Mouse (Mus musculus) lung, embryonic 16.5 days (tissue): ENCODE results near the gene Fhl3. TPM values are rescaled to one million over a fixed set of nuclear protein-coding genes. Genes with fewer than 3 reads are reported as not detected.

Experiments used
- ATAC-seq: fragments of 200-750 bp; cut with Nextera tagmentation; 2 replicates; pipeline ENCODE4 v1.8.0; 2017; ENCODE audit warnings: low read depth, mild to moderate bottlenecking, moderate library complexity
- H3K27ac ChIP-seq: fragments of 300-500 bp; sonication (generic); 2 replicates; pipeline ENCODE4 v1.5.1; 2014; ENCODE audit warnings: mild to moderate bottlenecking, control low read depth, low read length
- H3K27me3 ChIP-seq: fragments of 300-500 bp; sonication (generic); 2 replicates; pipeline ENCODE4 v1.6.1; 2014; ENCODE audit warnings: low read depth, low read length, mixed read lengths; ENCODE audit not compliant: control insufficient read depth, insufficient read depth
- H3K36me3 ChIP-seq: fragments of 300-500 bp; sonication (generic); 2 replicates; pipeline ENCODE4 v1.6.1; 2014; ENCODE audit warnings: low read length; ENCODE audit not compliant: control insufficient read depth, insufficient read depth
- H3K4me1 ChIP-seq: fragments of 300-500 bp; sonication (generic); replicated peaks from 2 replicates; pipeline ENCODE4 v1.6.1; 2014; ENCODE audit warnings: low read length, mixed read lengths; ENCODE audit not compliant: control insufficient read depth, insufficient read depth
- H3K4me2 ChIP-seq: fragments of 300-500 bp; sonication (generic); 2 replicates; pipeline ENCODE4 v1.6.1; 2014; ENCODE audit warnings: low read depth, low read length, control low read depth
- H3K4me3 ChIP-seq: fragments of 300-500 bp; sonication (generic); 2 replicates; pipeline ENCODE4 v1.5.1; 2014; ENCODE audit warnings: mild to moderate bottlenecking, low read length, control low read depth
- H3K9ac ChIP-seq: fragments of 300-500 bp; sonication (generic); 2 replicates; pipeline ENCODE4 v1.6.1; 2014; ENCODE audit warnings: low read length, control low read depth
- H3K9me3 ChIP-seq: fragments of 300-500 bp; sonication (generic); 2 replicates; pipeline ENCODE4 v1.6.1; 2016; ENCODE audit warnings: low read length; ENCODE audit not compliant: control insufficient read depth
- WGBS: fragments of 180-500 bp; shearing (Covaris S2); extraction: QIAGEN DNeasy Blood & Tissue Kit; methylation state at CpG from one replicate; pipeline ENCODE4 v1.1.7; 2014; 5-methylcytosine and 5-hydroxymethylcytosine counted together
- polyA plus RNA-seq: library from polyadenylated mRNA; unstranded; fragments of >200 nt; fragmentation: Nextera tagmentation; extraction: Ambion mirVana; gene quantifications from 2 replicates; pipeline ENCODE4 v1.2.1, GENCODE M21; 2015

Fhl3 gene
- polyA plus RNA-seq, 1 experiment from 2014 or later, result 8.0 TPM

DNA sequence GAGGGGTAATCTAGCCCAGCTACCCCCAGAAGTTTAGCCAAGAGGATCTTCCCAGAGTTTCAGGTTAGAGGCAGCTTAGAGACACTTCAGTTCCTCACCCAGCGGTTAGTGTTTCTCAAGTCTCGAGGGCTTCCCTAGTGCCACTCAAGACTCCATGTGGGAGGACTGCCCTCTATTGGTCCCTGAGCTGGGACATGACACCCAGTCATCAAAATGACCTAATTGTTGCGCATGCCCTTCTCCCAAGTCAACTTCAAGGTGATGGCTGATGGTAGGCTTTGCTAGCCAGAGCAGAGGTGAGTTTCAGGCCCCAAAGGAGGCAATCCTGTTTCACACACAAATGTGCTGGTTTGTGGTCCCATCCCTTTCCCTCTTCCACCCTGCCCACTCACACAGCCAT lies 37.5 kb upstream of the Fhl3 start:
- 38% methylated on average over 3 of the region's 3 CpGs for WGBS
- Histone ChIP-seq H3K4me2 (no peak overlapping the region), H3K4me3 (no peak overlapping the region), H3K36me3 (no peaks in the 10 kb centered on the region), H3K4me1 (peaks cover 7% of the 10 kb centered on the region), H3K27ac (no peak overlapping the region), H3K9ac (no peak overlapping the region), H3K27me3 (peaks cover 68% of the 10 kb centered on the region), H3K9me3 (no peaks in the 10 kb centered on the region)
- no peak for ATAC-seq

DNA sequence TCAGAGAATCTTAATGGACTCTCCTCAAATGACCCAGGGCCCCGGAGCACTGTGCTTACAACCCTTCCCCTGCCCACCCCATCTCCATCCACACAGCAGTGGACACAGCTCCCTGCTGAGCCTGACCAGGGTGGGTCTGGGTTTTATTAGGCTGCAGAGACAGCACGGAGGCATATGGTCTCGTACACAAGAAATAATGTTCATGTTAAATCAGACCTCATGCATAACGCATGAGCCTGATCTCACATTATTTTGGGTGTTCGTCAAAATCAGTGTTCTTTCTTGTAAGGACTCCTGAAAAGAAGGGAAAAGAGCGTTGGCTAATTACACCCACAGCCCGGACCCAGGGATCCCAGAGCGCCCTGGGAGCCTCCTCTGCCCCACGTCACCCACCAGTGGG lies 36.3 kb upstream of the Fhl3 start:
- Histone ChIP-seq H3K9ac (no peak overlapping the region), H3K4me2 (no peak overlapping the region), H3K27me3 (peaks cover 60% of the 10 kb centered on the region), H3K9me3 (no peaks in the 10 kb centered on the region), H3K27ac (no peak overlapping the region), H3K36me3 (no peaks in the 10 kb centered on the region), H3K4me3 (no peak overlapping the region), H3K4me1 (peaks cover 4% of the 10 kb centered on the region)
- 74% methylated on average over 9 of the region's 9 CpGs for WGBS
- ATAC-seq, result no peak

DNA sequence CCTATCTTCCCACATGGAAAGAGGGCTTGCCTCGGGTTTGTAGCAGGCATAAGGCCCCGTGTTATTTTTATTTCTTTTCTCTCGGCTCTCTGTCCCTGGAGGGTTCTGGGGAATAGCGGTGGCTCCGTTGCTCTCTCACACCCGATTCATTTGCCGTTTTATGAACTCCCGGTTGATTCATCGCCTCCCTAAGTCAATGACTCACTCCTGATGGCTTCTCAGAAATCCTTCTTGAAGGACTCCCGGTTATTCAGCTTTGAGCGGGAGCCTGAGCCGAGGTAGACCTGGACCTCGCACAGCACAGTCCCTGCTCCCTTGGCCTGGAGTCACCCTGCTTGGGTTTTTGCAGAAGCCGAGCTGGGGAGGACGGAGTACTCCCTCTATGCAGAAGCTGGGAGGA lies 35.9 kb upstream of the Fhl3 start:
- no peak overlapping the region for H3K9ac ChIP-seq
- ATAC-seq, result no peak
- no peaks in the 10 kb centered on the region; the same call in 1 of the 2 replicates for H3K4me1 ChIP-seq
- H3K9me3 ChIP-seq, result no peaks in the 10 kb centered on the region
- no peak overlapping the region for H3K4me2 ChIP-seq
- no peak overlapping the region for H3K4me3 ChIP-seq
- no peak overlapping the region for H3K27ac ChIP-seq
- H3K27me3 ChIP-seq, result peaks cover 56% of the 10 kb centered on the region
- no peaks in the 10 kb centered on the region for H3K36me3 ChIP-seq
- WGBS, result 65% methylated on average over 15 of the region's 15 CpGs

DNA sequence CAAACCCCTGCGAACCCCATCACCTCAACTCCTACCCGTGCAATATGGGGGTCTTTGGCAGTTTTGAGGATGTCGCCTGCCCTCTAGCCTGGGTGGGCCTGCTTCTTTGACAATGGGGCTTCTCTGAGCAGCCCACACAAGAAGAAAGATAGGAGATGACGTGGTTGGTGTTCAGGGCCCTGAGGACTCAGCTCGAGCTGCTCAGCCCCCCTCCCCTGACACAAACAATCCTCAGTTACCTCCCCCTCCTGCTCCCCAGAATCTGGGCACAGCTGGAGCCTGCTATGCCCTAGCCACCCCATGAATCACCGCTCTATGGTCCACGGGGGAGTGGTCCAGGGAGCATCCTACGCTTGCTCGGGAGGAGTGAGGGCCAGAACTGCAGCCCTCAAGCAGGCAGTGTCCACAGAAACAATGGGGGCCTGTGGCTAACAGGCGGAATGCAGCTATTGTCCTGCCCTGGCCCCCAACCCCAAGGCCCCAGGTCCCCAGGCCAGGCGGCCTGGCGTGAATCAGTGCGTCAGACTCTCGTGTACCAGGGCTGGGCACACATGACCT lies 32.9 kb upstream of the Fhl3 start:
- Histone ChIP-seq H3K27ac (no peak overlapping the region), H3K9me3 (no peaks in the 10 kb centered on the region), H3K4me3 (no peak overlapping the region), H3K27me3 (peaks cover 38% of the 10 kb centered on the region), H3K36me3 (no peaks in the 10 kb centered on the region), H3K4me2 (no peak overlapping the region), H3K9ac (no peak overlapping the region), H3K4me1 (peaks cover 3% of the 10 kb centered on the region; the same call in 1 of the 2 replicates)
- no peak for ATAC-seq
- 44% methylated on average over 14 of the region's 14 CpGs for WGBS

GRCm38 (mm10) chr4:124668078-124668477 lies 32.4 kb upstream of the Fhl3 start:
- H3K27ac ChIP-seq, result no peak overlapping the region
- H3K4me1 ChIP-seq, result peaks cover 3% of the 10 kb centered on the region; the same call in 1 of the 2 replicates
- WGBS, result 25% methylated on average over 8 of the region's 8 CpGs
- no peaks in the 10 kb centered on the region for H3K9me3 ChIP-seq
- H3K36me3 ChIP-seq, result no peaks in the 10 kb centered on the region
- no peak for ATAC-seq
- no peak overlapping the region for H3K4me3 ChIP-seq
- H3K4me2 ChIP-seq, result no peak overlapping the region
- H3K9ac ChIP-seq, result no peak overlapping the region
- H3K27me3 ChIP-seq, result peaks cover 38% of the 10 kb centered on the region

- H3K27ac ChIP-seq, result no peak overlapping the region
- no peak for ATAC-seq
- H3K4me2 ChIP-seq, result no peak overlapping the region
- H3K27me3 ChIP-seq, result peaks cover 24% of the 10 kb centered on the region
- H3K36me3 ChIP-seq, result no peaks in the 10 kb centered on the region
- 61% methylated on average over 8 of the region's 8 CpGs for WGBS
- H3K4me3 ChIP-seq, result no peak overlapping the region
- peaks cover 3% of the 10 kb centered on the region; the same call in 1 of the 2 replicates for H3K4me1 ChIP-seq
- H3K9me3 ChIP-seq, result no peaks in the 10 kb centered on the region
- H3K9ac ChIP-seq, result no peak overlapping the region
Measured at GRCm38 (mm10) chr4:124670232-124670631, 30.3 kb upstream of the Fhl3 start.

DNA sequence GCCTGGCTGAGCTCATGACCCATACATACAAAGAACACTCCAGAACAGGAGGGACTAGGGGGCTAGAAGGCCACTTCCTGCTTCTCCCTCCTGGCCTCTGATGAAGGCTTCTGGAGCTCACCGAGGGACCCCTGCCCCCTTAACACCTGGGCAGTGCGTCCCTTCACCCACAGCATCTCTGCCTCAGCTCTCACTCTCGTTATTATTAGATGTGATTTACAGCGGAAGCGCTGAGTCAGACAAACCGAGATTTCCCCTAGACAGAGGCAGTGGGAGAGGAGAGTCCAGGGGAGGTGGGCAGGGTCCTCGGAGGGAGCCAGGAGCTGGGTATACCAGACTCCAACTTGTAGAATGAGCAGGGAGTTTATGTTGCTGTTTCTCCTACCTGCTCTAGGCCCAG lies 28.9 kb upstream of the Fhl3 start:
- Histone ChIP-seq H3K27me3 (peaks cover 24% of the 10 kb centered on the region), H3K4me2 (no peak overlapping the region), H3K9me3 (no peaks in the 10 kb centered on the region), H3K4me1 (peaks cover 3% of the 10 kb centered on the region; the same call in 1 of the 2 replicates), H3K4me3 (no peak overlapping the region), H3K9ac (no peak overlapping the region), H3K27ac (no peak overlapping the region), H3K36me3 (no peaks in the 10 kb centered on the region)
- WGBS, result 18% methylated on average over 7 of the region's 7 CpGs
- ATAC-seq, result no peak

DNA sequence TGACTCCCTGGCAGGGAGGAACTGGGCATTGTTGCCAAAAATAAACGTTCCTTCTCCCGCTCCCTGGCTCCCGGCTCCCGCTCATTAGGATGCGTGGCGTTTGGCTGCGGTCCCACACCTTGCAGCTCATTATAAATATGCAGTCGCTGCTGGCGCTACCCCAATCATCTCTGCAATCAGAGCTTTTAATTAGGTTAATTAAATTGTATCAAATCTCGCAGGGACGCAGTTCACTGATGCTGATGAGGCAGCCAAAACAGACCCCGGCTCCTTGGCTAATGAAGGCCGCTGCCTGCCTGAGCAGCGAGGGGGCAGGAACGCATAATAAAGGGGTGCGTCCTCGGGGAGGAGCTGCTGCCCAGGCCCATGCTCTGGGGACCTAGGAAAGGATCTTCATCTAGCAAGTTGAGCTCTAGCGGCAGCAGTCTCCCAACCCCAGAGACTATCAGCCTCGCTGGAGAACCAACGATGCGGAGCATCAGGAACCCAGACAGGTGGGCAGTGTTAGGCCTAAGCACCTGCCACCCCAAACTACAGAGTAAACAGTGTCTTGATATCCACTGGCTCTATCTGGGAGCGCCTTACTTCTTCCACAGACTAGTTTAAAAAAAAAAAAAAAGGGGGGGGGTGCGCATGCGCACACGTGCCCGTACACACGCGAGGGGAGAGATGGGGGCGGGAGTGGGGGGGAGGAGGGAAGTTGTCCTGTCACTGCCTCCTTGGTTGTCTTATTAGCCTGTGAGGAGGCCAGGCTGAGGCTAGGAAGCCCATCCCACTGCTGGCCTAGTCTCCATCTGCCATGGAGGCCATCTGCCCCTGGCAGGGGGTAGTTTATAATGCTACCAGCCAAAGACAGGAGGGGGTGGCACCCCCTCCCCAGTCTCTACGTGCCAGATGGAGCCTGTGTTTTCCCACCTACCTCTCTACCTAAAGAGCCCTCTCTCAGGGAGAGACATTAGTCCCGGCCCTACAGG lies 27.9 kb upstream of the Fhl3 start:
- Histone ChIP-seq H3K27me3 (peaks cover 23% of the 10 kb centered on the region), H3K27ac (no peak overlapping the region), H3K4me2 (peak overlapping the region; percentile 4), H3K36me3 (peaks cover 4% of the 10 kb centered on the region), H3K4me1 (peaks cover 3% of the 10 kb centered on the region; the same call in 1 of the 2 replicates), H3K4me3 (no peak overlapping the region), H3K9me3 (no peaks in the 10 kb centered on the region), H3K9ac (no peak overlapping the region)
- ATAC-seq, result no peak
- 3% methylated on average over 29 of the region's 31 CpGs for WGBS

DNA sequence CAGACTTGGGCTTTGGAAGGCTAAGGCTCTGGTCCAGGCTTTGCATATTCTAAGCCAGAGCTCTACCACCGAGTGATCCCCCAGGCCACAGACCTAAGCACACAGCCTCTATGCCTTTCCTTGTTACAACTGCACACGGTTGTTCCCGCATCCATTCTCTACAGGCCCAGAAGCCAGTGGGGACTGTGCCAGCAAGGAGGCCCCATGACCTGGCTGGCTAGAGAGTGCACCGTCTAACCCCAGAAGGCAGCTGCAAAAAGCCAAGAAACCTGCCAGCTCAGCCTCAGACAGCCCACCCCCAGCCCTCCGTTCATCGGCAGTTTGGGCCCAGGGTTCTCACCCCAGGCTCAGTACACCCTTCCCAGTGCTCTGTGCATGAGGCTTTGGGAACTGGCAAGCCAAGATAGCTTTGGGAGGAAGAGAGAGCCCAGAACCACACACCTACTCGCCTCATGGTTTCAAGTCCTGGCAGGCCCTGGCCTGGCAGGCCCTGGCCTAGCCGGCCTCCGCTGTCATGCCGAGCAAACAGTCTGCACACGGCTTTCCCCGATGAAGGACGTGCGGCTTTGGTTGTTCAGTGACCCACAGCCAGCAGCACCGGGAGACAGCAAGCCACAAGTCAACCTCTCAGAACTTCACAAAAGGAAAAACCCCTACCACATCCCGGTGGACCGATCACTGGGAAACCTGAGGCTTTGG lies 26.0 kb upstream of the Fhl3 start:
- H3K4me2 ChIP-seq, result no peak overlapping the region
- 65% methylated on average over 17 of the region's 17 CpGs for WGBS
- H3K36me3 ChIP-seq, result peaks cover 10% of the 10 kb centered on the region
- no peak overlapping the region for H3K4me3 ChIP-seq
- peaks cover 15% of the 10 kb centered on the region for H3K27me3 ChIP-seq
- H3K4me1 ChIP-seq, result peaks cover 3% of the 10 kb centered on the region; the same call in 1 of the 2 replicates
- no peaks in the 10 kb centered on the region for H3K9me3 ChIP-seq
- ATAC-seq, result no peak
- no peak overlapping the region for H3K27ac ChIP-seq
- no peak overlapping the region for H3K9ac ChIP-seq
